Mouse (Mus musculus) hindlimb bud, embryonic 11.5 days (tissue): ENCODE results near the gene Mark3.
"Not testable (repeated sequence)": the region's sequence is repeated elsewhere in the genome, so short reads cannot be mapped to it uniquely, and the experiment has no call there.

Experiments used
- DNase-seq: peaks from one replicate; pipeline ENCODE4 v3.0.0-alpha.2; 2012; ENCODE audit warnings: low read depth, low spot score; ENCODE audit errors: extremely low spot score

Gene Mark3

GRCm38 (mm10) chr12:111618266-111618665 is 43.9 kb downstream of the Mark3 start:
- no peak for DNase-seq

- no peak for DNase-seq
Observed at GRCm38 (mm10) chr12:111648061-111648645, 73.8 kb downstream of the Mark3 start.

GRCm38 (mm10) chr12:111652953-111653352 is 78.6 kb downstream of the Mark3 start:
- no peak for DNase-seq

GRCm38 (mm10) chr12:111653434-111653833 is 79.1 kb downstream of the Mark3 start:
- DNase-seq, result no peak

DNA sequence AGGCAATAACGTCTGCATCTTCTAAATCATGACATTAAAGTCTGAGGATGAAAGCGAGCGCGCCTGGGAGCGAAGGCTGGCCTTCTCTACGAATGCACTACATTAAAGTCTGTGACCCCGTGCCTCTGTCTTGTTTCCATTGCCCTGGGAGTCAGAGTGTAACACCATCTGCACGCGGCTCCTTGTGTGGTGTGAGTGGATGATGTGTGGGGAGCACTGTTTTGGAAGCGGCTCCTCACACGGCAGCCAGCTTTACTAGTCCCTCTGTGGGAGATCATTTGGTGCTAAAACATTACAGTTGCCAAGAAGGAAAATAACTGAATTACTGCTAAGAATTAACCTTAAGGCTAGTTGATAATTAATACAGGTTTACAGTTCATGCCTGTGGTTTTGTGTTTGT is 81.4 kb downstream of the Mark3 start:
- DNase-seq, result no peak

GRCm38 (mm10) chr12:111659331-111659730 is 85.0 kb downstream of the Mark3 start:
- DNase-seq, result no peak

DNA sequence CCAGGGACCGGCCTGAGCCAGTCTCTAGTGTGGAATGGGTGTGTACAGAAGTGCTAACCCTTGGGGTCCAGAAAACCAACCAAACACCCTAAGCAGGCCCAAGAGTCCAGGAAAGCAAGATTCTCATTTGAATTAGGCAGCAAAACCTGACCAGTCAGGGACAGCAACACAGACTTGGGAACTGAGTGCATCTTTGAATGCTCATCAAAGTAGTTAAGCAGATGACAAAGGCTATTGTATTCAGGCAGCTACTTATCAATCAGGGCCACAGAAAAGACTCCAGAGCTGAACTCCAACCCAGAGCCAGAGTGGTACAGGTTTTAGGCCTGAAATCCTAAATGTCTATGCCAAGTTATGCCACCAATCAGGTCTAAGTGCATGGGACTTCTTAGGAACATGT is 86.3 kb downstream of the Mark3 start:
- DNase-seq, result no peak

GRCm38 (mm10) chr12:111661554-111661953 is 87.2 kb downstream of the Mark3 start:
- DNase-seq, result not testable (repeated sequence)

GRCm38 (mm10) chr12:111663228-111664143 is 89.2 kb downstream of the Mark3 start:
- DNase-seq, result no peak

GRCm38 (mm10) chr12:111664144-111664634 is 89.9 kb downstream of the Mark3 start:
- DNase-seq, result no peak

DNA sequence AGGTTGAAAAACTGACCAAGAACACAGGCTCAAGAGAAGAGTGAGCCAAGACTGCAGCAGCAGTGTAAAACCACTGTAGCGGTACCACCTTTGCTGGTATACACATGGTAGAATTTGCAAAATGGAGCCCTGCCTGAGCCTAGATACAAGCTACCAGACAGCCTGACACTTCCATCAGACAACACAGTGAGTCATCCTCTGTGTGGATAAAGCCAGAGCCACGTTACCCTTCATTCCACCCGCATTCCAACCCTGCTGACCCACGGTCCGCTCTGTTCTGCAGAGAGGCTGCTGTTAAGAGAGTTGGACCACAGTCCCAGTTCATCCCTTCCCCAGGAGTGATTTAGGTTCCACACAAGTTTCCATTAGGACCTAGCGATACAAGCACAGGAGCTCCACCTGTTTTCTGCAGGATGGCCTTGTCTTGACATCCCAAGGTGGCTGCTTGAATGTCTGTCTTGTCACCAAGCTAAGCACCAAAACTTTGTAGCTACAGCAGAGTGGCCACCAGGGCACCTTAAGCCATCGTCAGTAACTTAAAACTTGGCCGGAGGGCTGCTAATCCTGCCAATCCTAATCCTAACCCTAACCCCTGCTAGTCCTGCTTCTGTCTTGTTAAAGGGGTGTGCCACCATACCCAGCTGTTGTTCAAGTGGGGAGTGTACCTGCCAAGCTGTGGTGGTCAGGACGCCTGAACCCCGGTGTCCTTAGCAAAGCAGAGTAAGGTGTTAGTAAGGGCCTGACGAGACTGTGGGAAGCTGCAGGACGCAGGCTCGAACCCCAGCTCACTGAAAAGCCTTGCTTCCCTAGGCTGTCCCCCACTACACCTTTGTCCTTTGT is 90.9 kb downstream of the Mark3 start:
- DNase-seq, result no peak

DNA sequence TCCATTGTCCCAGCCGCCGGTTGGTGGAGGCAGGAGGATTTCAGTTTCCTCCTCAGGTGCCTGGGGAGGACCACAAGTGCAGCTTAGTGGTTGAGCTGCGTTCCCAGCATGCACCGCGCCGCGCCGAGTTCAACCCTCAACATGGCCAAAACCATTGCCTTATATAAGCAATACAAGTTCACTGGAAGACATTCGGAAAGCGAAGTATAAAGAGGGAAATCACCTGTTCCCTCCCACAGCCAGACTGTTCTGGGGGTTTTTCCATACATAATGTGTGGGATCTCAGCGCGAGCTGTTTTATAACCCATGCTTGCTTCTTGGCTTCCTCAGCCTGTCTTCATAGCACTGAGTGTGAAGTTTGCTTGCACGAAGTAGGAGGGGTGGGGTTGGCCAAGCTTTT is 92.1 kb downstream of the Mark3 start:
- no peak for DNase-seq

GRCm38 (mm10) chr12:111667421-111667820 is 93.1 kb downstream of the Mark3 start:
- DNase-seq, result no peak

- DNase-seq, result peak; percentile 86
Observed at GRCm38 (mm10) chr12:111668457-111668912, 94.2 kb downstream of the Mark3 start.

DNA sequence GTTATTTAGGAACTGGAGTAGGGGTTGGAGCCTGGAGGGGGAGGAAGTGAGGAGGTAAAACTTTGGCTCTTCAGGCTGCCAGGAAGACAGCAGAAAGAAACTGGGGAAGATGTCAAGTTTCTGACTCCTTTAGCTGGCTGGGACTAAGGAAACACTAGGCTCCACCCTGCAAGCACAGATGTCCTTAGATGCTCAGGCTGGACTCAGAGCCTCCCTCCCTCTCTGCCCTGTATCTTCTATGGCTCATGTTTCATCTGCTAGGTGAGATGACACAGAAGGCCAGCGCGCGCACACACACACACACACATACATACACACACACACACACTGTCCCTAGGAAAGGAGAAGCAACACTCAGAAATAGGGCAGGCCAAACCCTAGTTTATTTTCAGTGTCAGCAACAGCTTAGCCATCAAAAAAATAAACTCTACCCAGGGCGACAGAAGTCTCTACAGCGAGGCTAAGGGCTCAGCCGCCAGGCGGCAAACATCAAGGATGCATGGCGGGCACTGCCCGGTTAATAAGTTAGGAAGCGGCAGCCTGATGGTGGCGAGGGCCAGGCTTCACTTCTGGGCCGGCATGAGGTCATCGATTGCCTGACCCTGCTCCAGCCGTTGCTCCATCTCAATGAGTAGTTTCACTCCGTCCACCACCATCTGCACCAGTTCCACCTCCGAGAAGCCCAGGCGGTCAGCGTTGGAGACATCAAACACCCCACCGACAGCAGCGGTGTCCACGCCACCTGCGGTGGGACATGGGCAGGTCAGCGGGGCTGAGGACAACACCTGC is 94.9 kb downstream of the Mark3 start:
- DNase-seq, result no peak

GRCm38 (mm10) chr12:111669961-111670360 is 95.6 kb downstream of the Mark3 start:
- DNase-seq, result no peak

DNA sequence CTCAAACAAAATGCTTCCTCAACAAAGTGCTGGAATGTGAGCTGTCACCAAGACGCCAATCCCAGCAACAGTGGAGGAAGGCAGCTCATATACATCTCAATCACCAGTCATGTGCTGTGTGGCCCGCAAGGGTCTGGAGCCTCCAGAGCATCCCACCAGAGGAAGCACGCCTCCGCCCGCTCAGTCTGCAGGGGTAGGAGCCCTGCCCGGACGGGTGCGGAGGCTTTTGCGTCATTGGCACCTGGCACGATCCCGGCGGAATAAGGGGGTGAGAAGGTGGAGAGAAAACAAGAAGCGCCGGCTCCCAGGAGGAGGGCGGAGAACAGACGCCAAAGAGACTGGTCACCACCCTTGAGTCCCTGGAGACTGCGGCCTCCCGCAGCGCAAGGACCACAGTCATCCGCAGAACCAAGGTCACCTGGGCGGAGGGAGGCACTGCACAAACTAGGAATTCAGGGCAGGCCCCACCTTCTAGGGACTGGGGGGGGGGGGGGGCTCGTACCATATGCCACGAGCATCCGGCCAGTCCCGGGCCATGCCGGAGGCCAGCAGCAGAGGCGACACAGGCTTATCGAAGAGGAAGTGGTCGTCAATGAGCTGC is 96.1 kb downstream of the Mark3 start:
- no peak for DNase-seq

- no peak for DNase-seq
Observed at GRCm38 (mm10) chr12:111670976-111671375, 96.7 kb downstream of the Mark3 start.

- DNase-seq, result no peak
Observed at GRCm38 (mm10) chr12:111671431-111671902, 97.1 kb downstream of the Mark3 start.

- DNase-seq, result no peak
Observed at GRCm38 (mm10) chr12:111672176-111672575, 97.9 kb downstream of the Mark3 start, which contains the start of gene Ckb. Ckb (minus strand) TSS chr12:111672338.
